Mouse (Mus musculus): ENCODE results near the gene Mon2. TPM values are rescaled to one million over a fixed set of nuclear protein-coding genes. Genes with fewer than 3 reads are reported as not detected.
"Not testable (repeated sequence)": the region's sequence is repeated elsewhere in the genome, so short reads cannot be mapped to it uniquely, and the experiment has no call there.

The Mon2 gene
- total RNA-seq, 1 experiment from 2014 or later, result 63.2 TPM

- ATAC-seq (replicated peaks; ENCODE audit: insufficient number of reproducible peaks, low FRiP score, low TSS enrichment, poor library complexity, severe bottlenecking), result no peak
Measured at GRCm38 (mm10) chr10:123071997-123072396, 4.3 kb downstream of the Mon2 start.

GRCm38 (mm10) chr10:123063021-123063420 lies 13.3 kb downstream of the Mon2 start:
- ATAC-seq (replicated peaks; ENCODE audit: insufficient number of reproducible peaks, low FRiP score, low TSS enrichment, poor library complexity, severe bottlenecking), result no peak

- ATAC-seq (replicated peaks; ENCODE audit: insufficient number of reproducible peaks, low FRiP score, low TSS enrichment, poor library complexity, severe bottlenecking), result no peak
Measured at GRCm38 (mm10) chr10:123060831-123061230, 15.5 kb downstream of the Mon2 start.

- ATAC-seq (replicated peaks; ENCODE audit: insufficient number of reproducible peaks, low FRiP score, low TSS enrichment, poor library complexity, severe bottlenecking), result no peak
Measured at GRCm38 (mm10) chr10:123057082-123057481, 19.2 kb downstream of the Mon2 start.

GRCm38 (mm10) chr10:123056463-123056862 lies 19.8 kb downstream of the Mon2 start:
- ATAC-seq (replicated peaks; ENCODE audit: insufficient number of reproducible peaks, low FRiP score, low TSS enrichment, poor library complexity, severe bottlenecking), result no peak

GRCm38 (mm10) chr10:123055205-123056000 lies 20.9 kb downstream of the Mon2 start:
- ATAC-seq (replicated peaks; ENCODE audit: insufficient number of reproducible peaks, low FRiP score, low TSS enrichment, poor library complexity, severe bottlenecking), result no peak

GRCm38 (mm10) chr10:123053557-123053956 lies 22.7 kb downstream of the Mon2 start:
- no peak for ATAC-seq (replicated peaks; ENCODE audit: insufficient number of reproducible peaks, low FRiP score, low TSS enrichment, poor library complexity, severe bottlenecking)

GRCm38 (mm10) chr10:123052021-123052420 lies 24.3 kb downstream of the Mon2 start:
- ATAC-seq (replicated peaks; ENCODE audit: insufficient number of reproducible peaks, low FRiP score, low TSS enrichment, poor library complexity, severe bottlenecking), result no peak

GRCm38 (mm10) chr10:123048730-123049129 lies 27.6 kb downstream of the Mon2 start:
- ATAC-seq (replicated peaks; ENCODE audit: insufficient number of reproducible peaks, low FRiP score, low TSS enrichment, poor library complexity, severe bottlenecking), result no peak

- ATAC-seq (replicated peaks; ENCODE audit: insufficient number of reproducible peaks, low FRiP score, low TSS enrichment, poor library complexity, severe bottlenecking), result no peak
Measured at GRCm38 (mm10) chr10:123039936-123040335, 36.4 kb downstream of the Mon2 start.

- no peak for ATAC-seq (replicated peaks; ENCODE audit: insufficient number of reproducible peaks, low FRiP score, low TSS enrichment, poor library complexity, severe bottlenecking)
Measured at GRCm38 (mm10) chr10:123032078-123032646, 44.1 kb downstream of the Mon2 start.

- no peak for ATAC-seq (replicated peaks; ENCODE audit: insufficient number of reproducible peaks, low FRiP score, low TSS enrichment, poor library complexity, severe bottlenecking)
Measured at GRCm38 (mm10) chr10:123031449-123031848, 44.9 kb downstream of the Mon2 start.

- ATAC-seq (replicated peaks; ENCODE audit: insufficient number of reproducible peaks, low FRiP score, low TSS enrichment, poor library complexity, severe bottlenecking), result no peak
Measured at GRCm38 (mm10) chr10:123030589-123030988, 45.7 kb downstream of the Mon2 start.

- ATAC-seq (replicated peaks; ENCODE audit: insufficient number of reproducible peaks, low FRiP score, low TSS enrichment, poor library complexity, severe bottlenecking), result no peak
Measured at GRCm38 (mm10) chr10:123028949-123029348, 47.4 kb downstream of the Mon2 start.

- ATAC-seq (replicated peaks; ENCODE audit: insufficient number of reproducible peaks, low FRiP score, low TSS enrichment, poor library complexity, severe bottlenecking), result not testable (repeated sequence)
Measured at GRCm38 (mm10) chr10:123026736-123027135, 49.6 kb downstream of the Mon2 start.

- ATAC-seq (replicated peaks; ENCODE audit: insufficient number of reproducible peaks, low FRiP score, low TSS enrichment, poor library complexity, severe bottlenecking), result no peak
Measured at GRCm38 (mm10) chr10:123013435-123013834, 62.9 kb downstream of the Mon2 start.

GRCm38 (mm10) chr10:123011421-123011820 lies 64.9 kb downstream of the Mon2 start:
- no peak for ATAC-seq (replicated peaks; ENCODE audit: insufficient number of reproducible peaks, low FRiP score, low TSS enrichment, poor library complexity, severe bottlenecking)

- ATAC-seq (replicated peaks; ENCODE audit: insufficient number of reproducible peaks, low FRiP score, low TSS enrichment, poor library complexity, severe bottlenecking), result no peak
Measured at GRCm38 (mm10) chr10:123005237-123006185, 70.8 kb downstream of the Mon2 start.

Measured in monocyte, adult 5-6 weeks (primary cell).